Mouse (Mus musculus) liver (tissue): ENCODE measurements around the gene H2afx.
"Not testable (repeated sequence)": the region's sequence is repeated elsewhere in the genome, so short reads cannot be mapped to it uniquely, and the experiment has no call there.

ENCODE experiments used
- DNase-seq: peaks from one replicate; pipeline ENCODE4 v3.0.0-alpha.2; 2020; ENCODE audit warnings: mixed read lengths

H2afx gene

GRCm38 (mm10) chr9:44319105-44319886 lies 15.2 kb upstream of the H2afx start:
- peak; percentile 54 for DNase-seq

- peak; percentile 98 for DNase-seq
Measured at GRCm38 (mm10) chr9:44319887-44320798, 14.4 kb upstream of the H2afx start, which contains the start of gene C2cd2l. Gene C2cd2l, minus strand, starts transcription at chr9:44320285.

- no peak for DNase-seq
Measured at GRCm38 (mm10) chr9:44320799-44321133, 13.7 kb upstream of the H2afx start.

GRCm38 (mm10) chr9:44323656-44324055 lies 10.8 kb upstream of the H2afx start:
- DNase-seq = not testable (repeated sequence)

- no peak for DNase-seq
Measured at GRCm38 (mm10) chr9:44324147-44324546, 10.3 kb upstream of the H2afx start.

- DNase-seq = not testable (repeated sequence)
Measured at GRCm38 (mm10) chr9:44325032-44325767, 9.3 kb upstream of the H2afx start.

- no peak for DNase-seq
Measured at GRCm38 (mm10) chr9:44325768-44326370, 8.6 kb upstream of the H2afx start, which contains the start of gene Dpagt1. Gene Dpagt1, plus strand, starts transcription at chr9:44326019.

GRCm38 (mm10) chr9:44326371-44327063 lies 8.0 kb upstream of the H2afx start:
- DNase-seq = peak; percentile 79

- peak; percentile 70 for DNase-seq
Measured at GRCm38 (mm10) chr9:44327064-44327711, 7.3 kb upstream of the H2afx start.

- no peak for DNase-seq
Measured at GRCm38 (mm10) chr9:44327926-44328325, 6.6 kb upstream of the H2afx start.

- no peak for DNase-seq
Measured at GRCm38 (mm10) chr9:44330736-44331135, 3.8 kb upstream of the H2afx start.

GRCm38 (mm10) chr9:44332918-44333638 lies 1.4 kb upstream of the H2afx start:
- no peak for DNase-seq

- DNase-seq = peak; percentile 79
Measured at GRCm38 (mm10) chr9:44335331-44336092, 1.0 kb downstream of the H2afx start.

- peak; percentile 65 for DNase-seq
Measured at GRCm38 (mm10) chr9:44336093-44336406, 1.6 kb downstream of the H2afx start.

- DNase-seq = peak; percentile 50
Measured at GRCm38 (mm10) chr9:44336513-44336912, 2.0 kb downstream of the H2afx start.

- no peak for DNase-seq
Measured at GRCm38 (mm10) chr9:44336964-44337363, 2.5 kb downstream of the H2afx start.

GRCm38 (mm10) chr9:44337436-44338169 lies 3.1 kb downstream of the H2afx start:
- no peak for DNase-seq

- no peak for DNase-seq
Measured at GRCm38 (mm10) chr9:44338574-44338973, 4.1 kb downstream of the H2afx start.

- no peak for DNase-seq
Measured at GRCm38 (mm10) chr9:44341487-44341886, 7.0 kb downstream of the H2afx start.
